Mouse (Mus musculus) stomach, postnatal 0 days (tissue): Measurements from ENCODE around the gene Krtcap2. TPM values are rescaled to one million over a fixed set of nuclear protein-coding genes. Genes with fewer than 3 reads are reported as not detected.
A peak's percentile ranks its signal among the peaks of the same experiment; 100 is the strongest.

Source experiments
- ATAC-seq: fragments of 200-750 bp; cut with Nextera tagmentation; 2 replicates; pipeline ENCODE4 v1.8.0; 2017; ENCODE audit not compliant: low FRiP score, low TSS enrichment
- DNase-seq: peaks from one replicate; pipeline ENCODE4 v3.0.0-alpha.2; 2016; ENCODE audit warnings: low spot score
- H3K27ac ChIP-seq: fragments of 300-500 bp; sonication (generic); replicated peaks from 2 replicates; pipeline ENCODE4 v1.5.1; 2014; ENCODE audit warnings: mild to moderate bottlenecking, control low read depth
- H3K27me3 ChIP-seq: fragments of 300-500 bp; sonication (generic); 2 replicates; pipeline ENCODE4 v1.6.1; 2014; ENCODE audit warnings: low read length; ENCODE audit not compliant: control insufficient read depth, insufficient read depth
- H3K36me3 ChIP-seq: fragments of 300-500 bp; sonication (generic); 2 replicates; pipeline ENCODE4 v1.6.1; 2014; ENCODE audit warnings: low read length, mixed read lengths; ENCODE audit not compliant: control insufficient read depth, insufficient read depth
- H3K4me1 ChIP-seq: fragments of 300-500 bp; sonication (generic); replicated peaks from 2 replicates; pipeline ENCODE4 v1.6.1; 2014; ENCODE audit warnings: antibody characterized with exemption; ENCODE audit not compliant: control insufficient read depth, insufficient read depth
- H3K4me2 ChIP-seq: fragments of 300-500 bp; sonication (generic); replicated peaks from 2 replicates; pipeline ENCODE4 v1.6.1; 2014; ENCODE audit warnings: low read depth, mild to moderate bottlenecking, control low read depth, moderate library complexity
- H3K4me3 ChIP-seq: fragments of 300-500 bp; sonication (generic); 2 replicates; pipeline ENCODE4 v1.5.1; 2014; ENCODE audit warnings: low read depth, low read length, control low read depth
- H3K9ac ChIP-seq: fragments of 300-500 bp; sonication (generic); 2 replicates; pipeline ENCODE4 v1.6.1; 2014; ENCODE audit warnings: mild to moderate bottlenecking, low read length, control low read depth, mixed read lengths
- H3K9me3 ChIP-seq: fragments of 300-500 bp; sonication (generic); 2 replicates; pipeline ENCODE4 v1.6.1; 2016; ENCODE audit warnings: low read length; ENCODE audit not compliant: control insufficient read depth
- CTCF ChIP-seq: IDR thresholded peaks from 2 replicates; pipeline ENCODE4 v1.5.1; 2016; ENCODE audit warnings: antibody characterized with exemption, low read depth, mild to moderate bottlenecking, moderate library complexity
- EP300 ChIP-seq: optimal IDR thresholded peaks from 2 replicates; pipeline ENCODE3; 2016; ENCODE audit warnings: antibody characterized with exemption
- WGBS: fragments of 180-500 bp; shearing (Covaris S2); extraction: QIAGEN DNeasy Blood & Tissue Kit; methylation state at CpG from one replicate; pipeline ENCODE4 v1.1.7; 2014; 5-methylcytosine and 5-hydroxymethylcytosine counted together
- polyA plus RNA-seq: library from polyadenylated mRNA; unstranded; fragments of >200 nt; fragmentation: Nextera tagmentation; extraction: Ambion mirVana; gene quantifications from 2 replicates; pipeline ENCODE4 v1.2.1, GENCODE M21; 2015

Gene Krtcap2
- polyA plus RNA-seq, 1 experiment from 2014 or later: 314 TPM

DNA sequence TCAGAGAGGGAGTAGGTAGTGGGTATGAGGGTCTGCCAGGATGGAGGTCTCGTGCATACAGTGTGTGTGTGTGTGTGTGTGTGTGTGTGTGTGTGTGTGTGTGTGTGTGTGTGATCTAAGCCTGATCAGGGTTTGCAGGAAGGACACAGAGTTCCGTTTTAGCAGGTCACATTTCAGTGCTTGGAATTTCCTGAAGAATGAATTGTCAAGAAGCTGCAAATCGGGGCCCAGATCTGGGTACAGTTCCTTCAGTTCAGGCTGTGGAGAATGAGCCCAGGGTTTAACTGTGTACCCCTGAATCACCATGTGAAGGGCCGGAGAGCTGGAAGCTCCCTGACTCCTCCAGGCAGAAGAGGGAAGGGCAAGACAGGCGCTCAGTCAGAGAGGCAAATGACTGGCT, 41.5 kb downstream of the Krtcap2 start:
- Histone ChIP-seq H3K27me3 (no peaks in the 10 kb centered on the region), H3K36me3 (no peaks in the 10 kb centered on the region), H3K4me1 (no peaks in the 10 kb centered on the region), H3K27ac (no peak overlapping the region), H3K4me2 (no peak overlapping the region), H3K4me3 (no peak overlapping the region), H3K9ac (no peak overlapping the region), H3K9me3 (no peaks in the 10 kb centered on the region)
- DNase-seq: no peak
- 49% methylated on average over 5 of the region's 5 CpGs for WGBS
- TF ChIP-seq CTCF (no peak), EP300 (no peak)
- no peak for ATAC-seq

DNA sequence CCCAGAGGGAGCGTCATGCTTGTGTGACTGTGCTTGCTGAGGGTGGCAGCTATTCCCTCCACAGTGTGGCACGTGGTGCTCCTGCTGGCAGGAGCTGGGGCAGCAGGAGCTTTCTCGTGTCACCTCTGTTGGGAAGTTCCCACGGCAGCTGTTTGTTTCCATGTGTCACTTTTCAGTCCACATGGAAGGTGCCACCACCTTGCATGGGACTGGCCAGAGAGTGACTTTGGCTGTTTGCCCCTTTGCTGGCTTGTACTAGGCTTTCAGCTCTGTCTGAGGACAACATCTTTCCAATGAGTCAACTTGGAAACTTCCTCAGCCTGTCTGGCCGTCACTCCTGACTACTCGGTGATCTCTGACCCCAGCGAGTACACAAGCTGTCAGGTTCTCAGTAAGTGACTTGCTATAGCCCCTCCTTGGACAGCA, 42.8 kb downstream of the Krtcap2 start:
- DNase-seq: peak; percentile 60
- Histone ChIP-seq H3K27me3 (no peaks in the 10 kb centered on the region), H3K36me3 (no peaks in the 10 kb centered on the region), H3K27ac (no peak overlapping the region), H3K9me3 (no peaks in the 10 kb centered on the region), H3K4me1 (no peaks in the 10 kb centered on the region), H3K9ac (no peak overlapping the region), H3K4me2 (no peak overlapping the region), H3K4me3 (no peak overlapping the region)
- ATAC-seq: peak; percentile 64
- WGBS: 26% methylated on average over 7 of the region's 7 CpGs
- TF ChIP-seq EP300: no peak
- TF ChIP-seq CTCF: peak; percentile 36

DNA sequence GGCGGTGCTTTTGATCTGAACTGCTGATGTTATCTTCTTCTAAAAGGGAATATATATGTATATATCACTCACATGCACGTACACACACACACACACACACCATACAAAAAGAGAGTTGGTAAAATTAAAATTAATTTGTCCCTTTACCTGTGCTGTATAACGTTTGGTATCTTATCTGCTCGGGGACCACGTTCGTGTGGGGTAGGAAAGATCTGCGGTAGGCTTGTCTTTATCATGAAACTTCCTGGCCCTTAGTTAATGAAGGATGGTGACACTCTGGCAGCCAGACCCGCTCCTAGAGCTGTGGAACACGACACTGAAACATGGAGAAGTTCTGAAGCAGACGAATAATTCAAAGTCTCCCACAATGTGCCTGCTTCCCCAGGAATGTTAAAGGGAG, 46.1 kb downstream of the Krtcap2 start:
- ATAC-seq: no peak
- DNase-seq: no peak
- no peak overlapping the region for H3K27ac ChIP-seq
- no peak for TF ChIP-seq EP300
- H3K36me3 ChIP-seq: no peaks in the 10 kb centered on the region
- no peaks in the 10 kb centered on the region for H3K4me1 ChIP-seq
- H3K4me3 ChIP-seq: no peak overlapping the region
- H3K27me3 ChIP-seq: no peaks in the 10 kb centered on the region
- 60% methylated on average over 10 of the region's 10 CpGs for WGBS
- no peak overlapping the region for H3K9ac ChIP-seq
- H3K9me3 ChIP-seq: no peaks in the 10 kb centered on the region
- no peak overlapping the region for H3K4me2 ChIP-seq

DNA sequence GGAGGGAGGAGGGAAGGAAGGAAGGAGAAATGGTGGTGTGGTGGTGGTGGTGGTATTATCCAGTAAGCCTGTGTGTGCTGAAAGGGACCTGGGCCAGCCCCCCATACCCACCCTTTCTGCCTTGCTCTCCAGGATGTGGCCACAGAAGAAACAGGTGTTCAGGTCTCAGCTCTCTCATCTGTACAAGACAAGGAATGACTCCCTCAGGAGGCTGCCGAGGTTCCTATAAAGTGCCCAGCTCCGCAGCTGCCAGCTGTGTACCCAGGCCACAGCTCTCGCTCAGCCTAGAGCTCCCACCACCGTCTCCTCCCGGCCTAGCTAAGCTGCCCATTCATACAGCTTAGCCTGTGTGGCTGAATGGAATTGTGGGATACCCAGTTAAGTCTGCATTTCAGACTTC, 46.5 kb downstream of the Krtcap2 start:
- no peaks in the 10 kb centered on the region for H3K4me1 ChIP-seq
- no peaks in the 10 kb centered on the region for H3K36me3 ChIP-seq
- ATAC-seq (no peak), DNase-seq (no peak)
- H3K4me3 ChIP-seq: no peak overlapping the region
- H3K27ac ChIP-seq: no peak overlapping the region
- no peaks in the 10 kb centered on the region for H3K9me3 ChIP-seq
- H3K9ac ChIP-seq: no peak overlapping the region
- no peaks in the 10 kb centered on the region for H3K27me3 ChIP-seq
- TF ChIP-seq CTCF: no peak
- no peak for TF ChIP-seq EP300
- no peak overlapping the region for H3K4me2 ChIP-seq
- 71% methylated on average over 5 of the region's 5 CpGs for WGBS

DNA sequence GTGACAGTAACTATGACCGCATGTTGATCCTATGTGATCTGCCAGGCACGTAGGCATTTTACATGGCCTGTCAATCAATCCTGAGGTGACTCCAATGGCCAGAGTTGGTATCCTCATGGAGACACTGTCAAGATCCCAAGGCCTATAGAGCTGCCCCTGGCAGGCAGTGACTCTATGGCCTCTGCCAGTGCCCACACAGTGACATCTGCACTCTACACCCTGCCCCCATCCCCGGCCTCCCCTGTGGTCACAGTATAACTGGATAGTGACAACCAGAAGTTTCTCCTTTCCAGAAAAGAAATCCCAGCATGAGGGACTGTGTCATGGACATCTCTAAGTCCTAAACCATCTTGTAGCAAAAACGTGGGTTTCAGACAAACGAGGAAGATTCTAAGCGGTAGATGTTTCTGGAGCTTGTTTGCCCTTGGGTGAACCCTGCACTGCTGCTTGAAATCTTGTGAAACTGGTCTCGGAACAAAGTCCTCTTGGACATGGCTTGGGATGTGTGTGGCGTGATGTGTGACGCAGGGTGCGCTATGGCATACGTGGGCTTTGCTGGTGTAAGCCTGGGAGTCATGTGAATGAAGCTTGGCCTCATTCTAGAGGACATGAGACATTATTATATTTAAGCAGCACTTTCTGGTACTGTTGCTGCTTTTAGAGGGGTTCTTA, 47.6 kb downstream of the Krtcap2 start:
- Histone ChIP-seq H3K4me3 (no peak overlapping the region), H3K9ac (no peak overlapping the region), H3K27me3 (no peaks in the 10 kb centered on the region), H3K36me3 (no peaks in the 10 kb centered on the region), H3K9me3 (no peaks in the 10 kb centered on the region), H3K4me2 (no peak overlapping the region), H3K4me1 (no peaks in the 10 kb centered on the region), H3K27ac (no peak overlapping the region)
- WGBS: 82% methylated on average over 11 of the region's 11 CpGs
- no peak for DNase-seq
- TF ChIP-seq EP300 (no peak), CTCF (no peak)
- ATAC-seq: no peak

DNA sequence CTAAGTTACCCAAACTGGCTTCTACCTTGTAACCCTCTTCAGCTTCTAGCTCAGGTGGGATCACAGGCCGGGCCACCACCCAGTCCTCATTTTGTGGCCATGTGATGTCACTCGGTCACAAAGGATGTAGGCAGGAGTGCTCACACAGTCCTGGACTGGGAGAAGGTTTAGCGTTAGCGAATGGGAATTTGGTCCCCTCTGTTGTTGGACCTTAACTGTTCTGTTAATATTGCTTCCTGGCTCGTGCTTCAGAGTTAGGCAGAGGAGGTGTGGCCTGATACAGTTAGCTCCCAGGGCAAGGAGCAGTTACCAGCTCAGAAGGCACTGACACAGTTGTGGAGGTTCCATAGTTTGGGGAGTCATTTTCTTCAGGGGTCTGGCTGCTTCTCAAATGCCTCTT, 48.4 kb downstream of the Krtcap2 start:
- no peak for ATAC-seq
- H3K36me3 ChIP-seq: no peaks in the 10 kb centered on the region
- no peak overlapping the region for H3K9ac ChIP-seq
- no peak overlapping the region for H3K27ac ChIP-seq
- no peak for DNase-seq
- H3K4me1 ChIP-seq: no peaks in the 10 kb centered on the region
- H3K9me3 ChIP-seq: no peaks in the 10 kb centered on the region
- H3K4me2 ChIP-seq: no peak overlapping the region
- TF ChIP-seq EP300 (no peak), CTCF (no peak)
- no peak overlapping the region for H3K4me3 ChIP-seq
- H3K27me3 ChIP-seq: no peaks in the 10 kb centered on the region
- 68% methylated on average over 5 of the region's 5 CpGs for WGBS
